Mouse (Mus musculus) stomach, postnatal 0 days (tissue): ENCODE measurements around the gene Lsp1. TPM values are rescaled to one million over a fixed set of nuclear protein-coding genes. Genes with fewer than 3 reads are reported as not detected.

ENCODE experiments used
- ATAC-seq: fragments of 200-750 bp; cut with Nextera tagmentation; 2 replicates; pipeline ENCODE4 v1.8.0; 2017; ENCODE audit not compliant: low FRiP score, low TSS enrichment
- DNase-seq: peaks from one replicate; pipeline ENCODE4 v3.0.0-alpha.2; 2016; ENCODE audit warnings: low spot score
- H3K27ac ChIP-seq: fragments of 300-500 bp; sonication (generic); replicated peaks from 2 replicates; pipeline ENCODE4 v1.5.1; 2014; ENCODE audit warnings: mild to moderate bottlenecking, control low read depth
- H3K27me3 ChIP-seq: fragments of 300-500 bp; sonication (generic); 2 replicates; pipeline ENCODE4 v1.6.1; 2014; ENCODE audit warnings: low read length; ENCODE audit not compliant: control insufficient read depth, insufficient read depth
- H3K36me3 ChIP-seq: fragments of 300-500 bp; sonication (generic); 2 replicates; pipeline ENCODE4 v1.6.1; 2014; ENCODE audit warnings: low read length, mixed read lengths; ENCODE audit not compliant: control insufficient read depth, insufficient read depth
- H3K4me1 ChIP-seq: fragments of 300-500 bp; sonication (generic); replicated peaks from 2 replicates; pipeline ENCODE4 v1.6.1; 2014; ENCODE audit warnings: antibody characterized with exemption; ENCODE audit not compliant: control insufficient read depth, insufficient read depth
- H3K4me2 ChIP-seq: fragments of 300-500 bp; sonication (generic); replicated peaks from 2 replicates; pipeline ENCODE4 v1.6.1; 2014; ENCODE audit warnings: low read depth, mild to moderate bottlenecking, control low read depth, moderate library complexity
- H3K4me3 ChIP-seq: fragments of 300-500 bp; sonication (generic); 2 replicates; pipeline ENCODE4 v1.5.1; 2014; ENCODE audit warnings: low read depth, low read length, control low read depth
- H3K9ac ChIP-seq: fragments of 300-500 bp; sonication (generic); 2 replicates; pipeline ENCODE4 v1.6.1; 2014; ENCODE audit warnings: mild to moderate bottlenecking, low read length, control low read depth, mixed read lengths
- H3K9me3 ChIP-seq: fragments of 300-500 bp; sonication (generic); 2 replicates; pipeline ENCODE4 v1.6.1; 2016; ENCODE audit warnings: low read length; ENCODE audit not compliant: control insufficient read depth
- CTCF ChIP-seq: IDR thresholded peaks from 2 replicates; pipeline ENCODE4 v1.5.1; 2016; ENCODE audit warnings: antibody characterized with exemption, low read depth, mild to moderate bottlenecking, moderate library complexity
- EP300 ChIP-seq: optimal IDR thresholded peaks from 2 replicates; pipeline ENCODE3; 2016; ENCODE audit warnings: antibody characterized with exemption
- WGBS: fragments of 180-500 bp; shearing (Covaris S2); extraction: QIAGEN DNeasy Blood & Tissue Kit; methylation state at CpG from one replicate; pipeline ENCODE4 v1.1.7; 2014; 5-methylcytosine and 5-hydroxymethylcytosine counted together
- polyA plus RNA-seq: library from polyadenylated mRNA; unstranded; fragments of >200 nt; fragmentation: Nextera tagmentation; extraction: Ambion mirVana; gene quantifications from 2 replicates; pipeline ENCODE4 v1.2.1, GENCODE M21; 2015

The Lsp1 gene
- polyA plus RNA-seq, 1 experiment from 2014 or later, result 107 TPM

- H3K27ac ChIP-seq, result peak overlapping the region; percentile 97
- DNase-seq (no peak), ATAC-seq (no peak)
- TF ChIP-seq CTCF (no peak), EP300 (no peak)
- peaks cover 10% of the 10 kb centered on the region for H3K4me1 ChIP-seq
- peak overlapping the region; percentile 60 for H3K4me2 ChIP-seq
- H3K4me3 ChIP-seq, result no peak overlapping the region; the same call in 1 of the 2 replicates
- peak overlapping the region; percentile 82 for H3K9ac ChIP-seq
- peaks cover 2% of the 10 kb centered on the region; the same call in 1 of the 2 replicates for H3K36me3 ChIP-seq
- H3K9me3 ChIP-seq, result no peaks in the 10 kb centered on the region
- H3K27me3 ChIP-seq, result no peaks in the 10 kb centered on the region
Measured at GRCm38 (mm10) chr7:142479307-142479706, 18.7 kb downstream of the Lsp1 start.

GRCm38 (mm10) chr7:142479886-142480285 lies 19.3 kb downstream of the Lsp1 start:
- ATAC-seq (no peak), DNase-seq (no peak)
- peak overlapping the region; percentile 52 for H3K9ac ChIP-seq
- H3K9me3 ChIP-seq, result no peaks in the 10 kb centered on the region
- no peak overlapping the region; the same call in 1 of the 2 replicates for H3K4me3 ChIP-seq
- TF ChIP-seq EP300 (no peak), CTCF (no peak)
- H3K36me3 ChIP-seq, result peaks cover 2% of the 10 kb centered on the region; the same call in 1 of the 2 replicates
- H3K4me2 ChIP-seq, result peak overlapping the region; percentile 60
- 82% methylated on average over 3 of the region's 3 CpGs for whole genome bisulfite sequencing
- H3K27ac ChIP-seq, result peak overlapping the region; percentile 97
- H3K27me3 ChIP-seq, result no peaks in the 10 kb centered on the region
- H3K4me1 ChIP-seq, result peaks cover 10% of the 10 kb centered on the region

GRCm38 (mm10) chr7:142480661-142481060 lies 20.1 kb downstream of the Lsp1 start:
- Histone ChIP-seq H3K27me3 (no peaks in the 10 kb centered on the region), H3K36me3 (peaks cover 2% of the 10 kb centered on the region; the same call in 1 of the 2 replicates), H3K4me3 (no peak overlapping the region), H3K27ac (peak overlapping the region; percentile 97), H3K9me3 (no peaks in the 10 kb centered on the region), H3K4me2 (peak overlapping the region; percentile 55), H3K4me1 (peaks cover 10% of the 10 kb centered on the region), H3K9ac (peak overlapping the region; percentile 71)
- ATAC-seq (no peak), DNase-seq (no peak)
- TF ChIP-seq EP300 (no peak), CTCF (no peak)
- 59% methylated on average over 3 of the region's 3 CpGs for WGBS

- Histone ChIP-seq H3K4me1 (peaks cover 10% of the 10 kb centered on the region), H3K9ac (peak overlapping the region; percentile 71), H3K4me3 (peak overlapping the region; percentile 20; the same call in 1 of the 2 replicates), H3K4me2 (peak overlapping the region; percentile 55), H3K36me3 (peaks cover 2% of the 10 kb centered on the region; the same call in 1 of the 2 replicates), H3K9me3 (no peaks in the 10 kb centered on the region), H3K27me3 (no peaks in the 10 kb centered on the region), H3K27ac (peak overlapping the region; percentile 97)
- 8% methylated on average over 5 of the region's 5 CpGs for WGBS
- DNase-seq, result peak; percentile 80
- peak; percentile 5; the same call in 1 of the 2 replicates for ATAC-seq
- TF ChIP-seq EP300, result no peak
- TF ChIP-seq CTCF, result peak; percentile 83
Measured at GRCm38 (mm10) chr7:142481186-142481567, 20.6 kb downstream of the Lsp1 start.

GRCm38 (mm10) chr7:142481568-142482255 lies 21.1 kb downstream of the Lsp1 start:
- Histone ChIP-seq H3K4me3 (peak overlapping the region; percentile 20; the same call in 1 of the 2 replicates), H3K4me2 (peak overlapping the region; percentile 55), H3K9ac (peak overlapping the region; percentile 71), H3K9me3 (no peaks in the 10 kb centered on the region), H3K36me3 (peaks cover 2% of the 10 kb centered on the region; the same call in 1 of the 2 replicates), H3K27me3 (no peaks in the 10 kb centered on the region), H3K4me1 (peaks cover 11% of the 10 kb centered on the region), H3K27ac (peak overlapping the region; percentile 97)
- DNase-seq (peak; percentile 70), ATAC-seq (peak; percentile 73)
- 9% methylated on average over 17 of the region's 22 CpGs for WGBS
- TF ChIP-seq CTCF (no peak), EP300 (peak; percentile 86)

- Histone ChIP-seq H3K4me1 (peaks cover 16% of the 10 kb centered on the region), H3K9ac (peak overlapping the region; percentile 71), H3K4me3 (no peak overlapping the region), H3K4me2 (peak overlapping the region; percentile 55), H3K9me3 (no peaks in the 10 kb centered on the region), H3K27me3 (no peaks in the 10 kb centered on the region), H3K27ac (peak overlapping the region; percentile 97), H3K36me3 (peaks cover 2% of the 10 kb centered on the region; the same call in 1 of the 2 replicates)
- ATAC-seq (peak; percentile 11; the same call in 1 of the 2 replicates), DNase-seq (peak; percentile 47)
- WGBS, result 7% methylated on average over 6 of the region's 6 CpGs
- no peak for TF ChIP-seq CTCF
- no peak for TF ChIP-seq EP300
Measured at GRCm38 (mm10) chr7:142482256-142482609, 21.6 kb downstream of the Lsp1 start.
